Mouse (Mus musculus) heart, postnatal 14 days (tissue): ENCODE measurements around the gene Mical2. TPM values are rescaled to one million over a fixed set of nuclear protein-coding genes. Genes with fewer than 3 reads are reported as not detected.

ENCODE experiments used
- DNase-seq, 2 experiments: peaks; one replicate each; pipeline ENCODE4 v3.0.0; 2021 to 2022
- intact Hi-C: fragments of 180-260 bp; cut with DNase I; formaldehyde crosslinking; loops from one replicate; pipeline ENCODE4 v1.15.1; 2025
- total RNA-seq, 2 experiments: library from RNA; stranded (reverse); gene quantifications; 2 replicates each; pipeline ENCODE4 v1.2.3; 2021

The Mical2 gene
- total RNA-seq, 2 experiments from 2014 or later: 105 to 127 TPM

GRCm38 (mm10) chr7:112207717-112208116, 17.9 kb upstream of the Mical2 start:
- DNase-seq: no peak
- intact Hi-C loops: no loop called here

GRCm38 (mm10) chr7:112208323-112209167, 17.1 kb upstream of the Mical2 start:
- intact Hi-C loops: no loop called here
- DNase-seq: no peak

- intact Hi-C loops: no loop called here
- DNase-seq: no peak
These were observed 16.0 kb upstream of the Mical2 start for GRCm38 (mm10) chr7:112209621-112210020.

- DNase-seq: no peak
- intact Hi-C loops: loop anchor here (1.0 to 2.0 kb wide), 2 partner anchors 118 to 156 kb away; no protein-coding TSS in a partner anchor
These were observed 12.5 kb upstream of the Mical2 start for GRCm38 (mm10) chr7:112212921-112213721.

- intact Hi-C loops: no loop called here
- no peak for DNase-seq
These were observed 9.8 kb upstream of the Mical2 start for GRCm38 (mm10) chr7:112215871-112216270.

- DNase-seq: peak in 1 of 2 experiments; percentile 32
- intact Hi-C loops: no loop called here
These were observed 8.9 kb upstream of the Mical2 start for GRCm38 (mm10) chr7:112216720-112217119.

- intact Hi-C loops: no loop called here
These were observed 8.4 kb upstream of the Mical2 start for GRCm38 (mm10) chr7:112217208-112217607.

GRCm38 (mm10) chr7:112222733-112223524, 2.7 kb upstream of the Mical2 start:
- intact Hi-C loops: no loop called here
- no peak for DNase-seq

More at GRCm38 (mm10) chr7:112217208-112217607, 8.4 kb upstream of the Mical2 start:
- peak in 1 of 2 experiments; percentile 63 for DNase-seq

- intact Hi-C loops: no loop called here
- DNase-seq: no peak
These were observed 802 bp upstream of the Mical2 start for GRCm38 (mm10) chr7:112224854-112225253.

- DNase-seq: peak; percentile 61 to 63
- intact Hi-C loops: no loop called here
These were observed 1.0 kb downstream of the Mical2 start for GRCm38 (mm10) chr7:112226446-112227265.

- intact Hi-C loops: no loop called here
- DNase-seq: no peak
These were observed 1.6 kb downstream of the Mical2 start for GRCm38 (mm10) chr7:112227266-112227562.

- DNase-seq: peak; percentile 47 to 64
- intact Hi-C loops: no loop called here
These were observed 3.3 kb downstream of the Mical2 start for GRCm38 (mm10) chr7:112228827-112229498.

- DNase-seq: peak in 1 of 2 experiments; percentile 57
- intact Hi-C loops: loop anchor here (5.0 kb wide), 1 partner anchor 36 kb away; no protein-coding TSS in a partner anchor
These were observed 6.1 kb downstream of the Mical2 start for GRCm38 (mm10) chr7:112231731-112232130.

GRCm38 (mm10) chr7:112233345-112234005, 7.8 kb downstream of the Mical2 start:
- intact Hi-C loops: loop anchor here (5.0 kb wide), 1 partner anchor 34 kb away; no protein-coding TSS in a partner anchor
- DNase-seq: no peak

GRCm38 (mm10) chr7:112234410-112234809, 8.8 kb downstream of the Mical2 start:
- DNase-seq: peak in 1 of 2 experiments; percentile 62
- intact Hi-C loops: loop anchor here (5.0 kb wide), 1 partner anchor 33 kb away; no protein-coding TSS in a partner anchor

GRCm38 (mm10) chr7:112235493-112235892, 9.8 kb downstream of the Mical2 start:
- DNase-seq: no peak
- intact Hi-C loops: no loop called here

GRCm38 (mm10) chr7:112237211-112237610, 11.6 kb downstream of the Mical2 start:
- no peak for DNase-seq
- intact Hi-C loops: no loop called here

GRCm38 (mm10) chr7:112237868-112238267, 12.2 kb downstream of the Mical2 start:
- intact Hi-C loops: no loop called here

More at GRCm38 (mm10) chr7:112237868-112238267, 12.2 kb downstream of the Mical2 start:
- peak in 1 of 2 experiments; percentile 64 for DNase-seq
